In genomic region chr2:73561665-73562063, GRCm38 (mm10) we compare ENCODE assay signal across 8 mouse cellular contexts. TPM values are rescaled to one million over a fixed set of nuclear protein-coding genes. Genes with fewer than 3 reads are reported as not detected.
DNase-seq lines count a peak whose midpoint lies in the region; ATAC-seq lines count a peak whose summit lies in the region.

No protein-coding gene starts in this region.

- no peak overlapping the region for H3K9ac ChIP-seq in hindbrain, embryonic 12.5 days
- no peak overlapping the region for H3K9ac ChIP-seq in liver, embryonic 16.5 days (ENCODE audit: low read depth, low read length)

- peak; percentile 76 for ATAC-seq in hindbrain, embryonic 12.5 days (ENCODE audit: low FRiP score)
- no peak for ATAC-seq in liver, embryonic 16.5 days (ENCODE audit: low read depth)
- peak; percentile 71 for ATAC-seq in neutrophil, adult 5-6 weeks (ENCODE audit: extremely low read depth, insufficient number of reproducible peaks, low FRiP score, poor library complexity, severe bottlenecking)

- H3K27me3 ChIP-seq in hindbrain, embryonic 12.5 days, result no peaks in the 10 kb centered on the region
- H3K27me3 ChIP-seq in liver, embryonic 16.5 days (ENCODE audit: control insufficient read depth, insufficient read depth, low read depth, low read length), result no peaks in the 10 kb centered on the region

- no peak overlapping the region for H3K27ac ChIP-seq in hindbrain, embryonic 12.5 days
- H3K27ac ChIP-seq in liver, embryonic 16.5 days (ENCODE audit: low read length), result no peak overlapping the region

- DNase-seq in gastrocnemius, adult 18-20 months (ENCODE audit: low spot score), result peak; percentile 15
- no peak for DNase-seq in gastrocnemius, postnatal 10 days
- DNase-seq in CD8-positive naive resting alpha-beta T cell, adult 2 months (ENCODE audit: low read depth in 2 of 2, low spot score in 2 of 2), result peak; percentile 19 to 38
- peak; percentile 83 for DNase-seq in embryo, embryonic 11 days
- DNase-seq in gastrocnemius, postnatal 25 days, result no peak

- no peaks in the 10 kb centered on the region for H3K36me3 ChIP-seq in hindbrain, embryonic 12.5 days
- H3K36me3 ChIP-seq in liver, embryonic 16.5 days (ENCODE audit: control insufficient read depth, insufficient read depth), result no peaks in the 10 kb centered on the region

- no peaks in the 10 kb centered on the region for H3K9me3 ChIP-seq in hindbrain, embryonic 12.5 days (replicated peaks)
- no peaks in the 10 kb centered on the region for H3K9me3 ChIP-seq in liver, embryonic 16.5 days (replicated peaks; ENCODE audit: control insufficient read depth, low read length)

- H3K4me2 ChIP-seq in hindbrain, embryonic 12.5 days (replicated peaks), result peak overlapping the region; percentile 79
- peak overlapping the region; percentile 54 for H3K4me2 ChIP-seq in liver, embryonic 16.5 days (ENCODE audit: low read depth, low read length)

- H3K4me1 ChIP-seq in hindbrain, embryonic 12.5 days, result peaks cover 9% of the 10 kb centered on the region; the same call in 1 of the 2 replicates
- H3K4me1 ChIP-seq in liver, embryonic 16.5 days (ENCODE audit: control insufficient read depth, low read depth, low read length), result peaks cover 5% of the 10 kb centered on the region; the same call in 1 of the 2 replicates

- peak overlapping the region; percentile 41 for H3K4me3 ChIP-seq in hindbrain, embryonic 12.5 days
- H3K4me3 ChIP-seq in liver, embryonic 16.5 days (ENCODE audit: low read depth, low read length), result no peak overlapping the region

- WGBS in hindbrain, embryonic 12.5 days, result 9% methylated on average over 8 of the region's 8 CpGs
- WGBS in liver, embryonic 16.5 days (ENCODE audit: insufficient replicate concordance), result 8% methylated on average over 8 of the region's 8 CpGs

RNA-seq across cellular contexts. Expression of gene Chrna1, which starts 18.5 kb away (rescaled TPM):
- 1 to 10 TPM; 6.0 to 6.1 TPM for total RNA-seq in gastrocnemius, adult 18-20 months (2021)
- total RNA-seq in gastrocnemius, postnatal 10 days (2021), result 10 to 100 TPM; 31.7 to 37.0 TPM
- 0.74 and 2.3 TPM in 2 replicates for polyA plus RNA-seq in hindbrain, embryonic 12.5 days (2016; fragmentation: Nextera tagmentation; extraction: Ambion mirVana)
- 0.20 and 0.26 TPM in 2 replicates for polyA plus RNA-seq in liver, embryonic 16.5 days (2015; fragmentation: Nextera tagmentation; extraction: Ambion mirVana)
- not detected in 2 replicates for total RNA-seq in neutrophil, adult 5-6 weeks (2017)
- total RNA-seq in gastrocnemius, postnatal 25 days (2021), result 1 to 10 TPM; 7.6 to 9.0 TPM

RNA-seq across cellular contexts. Expression of gene Wipf1, which starts 32.1 kb away (rescaled TPM):
- 1 to 10 TPM; 6.3 to 7.9 TPM for total RNA-seq in gastrocnemius, adult 18-20 months (2021)
- 10 to 100 TPM; 21.5 to 27.6 TPM for total RNA-seq in gastrocnemius, postnatal 10 days (2021)
- polyA plus RNA-seq in hindbrain, embryonic 12.5 days (2016; fragmentation: Nextera tagmentation; extraction: Ambion mirVana), result 7.3 and 8.7 TPM in 2 replicates
- polyA plus RNA-seq in liver, embryonic 16.5 days (2015; fragmentation: Nextera tagmentation; extraction: Ambion mirVana), result 3.2 and 4.1 TPM in 2 replicates
- 104 and 109 TPM in 2 replicates for total RNA-seq in neutrophil, adult 5-6 weeks (2017)
- total RNA-seq in gastrocnemius, postnatal 25 days (2021), result 10 to 100 TPM; 11.2 to 11.5 TPM

Comparison
In these comparisons a context has a peak if more than half of its experiments do, and no peak if none do; other contexts are left out.
1. DNase-seq: peak in gastrocnemius, adult 18-20 months (single experiment), CD8-positive naive resting alpha-beta T cell, adult 2 months (2 of 2) and embryo, embryonic 11 days (single experiment); none in gastrocnemius, postnatal 10 days (single experiment) and gastrocnemius, postnatal 25 days (single experiment).